Mouse (Mus musculus): ENCODE results near the gene Phf20.
A peak's percentile ranks its signal among the peaks of the same experiment; 100 is the strongest.

Gene Phf20

GRCm38 (mm10) chr2:156272553-156272952 lies 76.3 kb downstream of the Phf20 start:
- DNase-seq (ENCODE audit: low spot score in 2 of 2), result no peak

- DNase-seq (ENCODE audit: low spot score in 2 of 2), result peak; percentile 76 to 77
These were observed 82.2 kb downstream of the Phf20 start for GRCm38 (mm10) chr2:156278226-156279017.

DNA sequence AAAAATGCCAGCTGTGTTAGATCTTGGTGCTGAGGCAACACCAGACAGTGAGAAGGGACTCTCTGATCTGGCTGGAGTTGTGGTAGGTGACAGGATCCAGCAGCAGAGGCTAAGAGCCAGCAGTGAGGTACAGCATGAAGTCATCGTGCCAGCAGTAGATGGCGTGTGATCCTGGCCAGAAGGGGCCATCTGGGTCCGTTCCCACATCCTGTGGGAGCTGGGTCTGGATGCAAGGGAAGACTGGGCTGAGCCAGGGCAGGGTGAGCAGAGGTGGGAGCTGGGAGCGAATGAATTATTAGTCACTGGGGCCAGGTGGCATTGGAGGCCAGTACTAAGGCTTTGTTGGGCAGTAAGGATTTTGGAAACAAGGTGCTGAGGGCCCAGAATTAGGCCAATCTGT lies 85.0 kb downstream of the Phf20 start:
- no peak for DNase-seq (ENCODE audit: low spot score in 2 of 2)

DNA sequence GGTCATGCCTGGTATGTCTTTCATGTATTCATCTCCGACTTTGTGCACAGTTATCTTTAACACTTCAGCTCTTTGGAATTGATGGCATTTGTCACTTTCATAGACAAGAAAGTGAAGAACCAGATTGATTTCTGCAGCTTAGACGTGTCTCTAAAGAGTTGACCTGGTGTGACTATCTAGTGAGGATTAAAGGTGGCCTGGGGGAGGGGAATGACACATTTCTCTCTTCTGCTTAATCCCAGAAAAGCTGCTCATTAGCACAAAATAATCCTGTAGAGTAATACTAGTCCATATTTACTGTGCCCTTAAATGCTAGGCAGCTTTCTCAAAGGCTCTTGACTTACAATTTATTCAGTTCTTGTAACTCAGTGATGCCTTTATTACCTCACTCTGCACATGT lies 88.9 kb downstream of the Phf20 start:
- DNase-seq (ENCODE audit: low spot score in 2 of 2), result no peak

- no peak for DNase-seq (ENCODE audit: low spot score in 2 of 2)
These were observed 90.5 kb downstream of the Phf20 start for GRCm38 (mm10) chr2:156286733-156287132.

- DNase-seq (ENCODE audit: low spot score in 2 of 2), result no peak
These were observed 92.0 kb downstream of the Phf20 start for GRCm38 (mm10) chr2:156288222-156288621.

DNA sequence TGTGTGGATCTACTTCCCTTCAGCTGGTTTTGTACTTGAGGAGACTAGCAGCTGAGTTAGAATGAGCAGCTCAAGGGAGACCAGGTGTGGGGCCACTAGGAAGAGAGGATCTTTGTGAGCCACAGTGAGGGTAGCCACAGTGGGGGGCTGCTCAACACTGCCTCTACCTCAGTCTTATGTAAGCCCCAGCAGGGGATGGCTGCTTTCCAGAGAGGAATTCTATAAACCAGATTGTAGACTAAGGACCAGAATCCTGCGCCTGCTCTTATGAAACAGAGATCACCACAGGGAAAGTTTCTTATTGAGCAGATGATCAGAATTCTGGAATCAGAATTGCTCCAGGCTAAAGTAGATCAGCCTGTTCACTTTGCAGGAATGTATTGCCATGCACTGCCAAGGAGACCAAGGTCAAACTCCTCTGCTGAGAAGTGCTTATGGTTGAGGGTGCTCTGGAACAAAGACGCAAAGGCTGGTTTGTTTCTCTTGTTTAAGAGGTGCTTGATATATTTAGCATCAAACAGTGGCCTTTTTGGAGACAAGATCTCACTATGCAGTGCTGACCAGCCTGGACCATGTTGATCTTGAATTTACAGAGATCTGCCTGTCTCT lies 93.4 kb downstream of the Phf20 start:
- no peak for DNase-seq (ENCODE audit: low spot score in 2 of 2)

- DNase-seq (ENCODE audit: low spot score in 2 of 2), result no peak
These were observed 95.7 kb downstream of the Phf20 start for GRCm38 (mm10) chr2:156291998-156292397.

- DNase-seq (ENCODE audit: low spot score in 2 of 2), result no peak
These were observed 99.4 kb downstream of the Phf20 start for GRCm38 (mm10) chr2:156295601-156296063.

GRCm38 (mm10) chr2:156296190-156296589 lies 99.9 kb downstream of the Phf20 start:
- DNase-seq (ENCODE audit: low spot score in 2 of 2), result no peak

DNA sequence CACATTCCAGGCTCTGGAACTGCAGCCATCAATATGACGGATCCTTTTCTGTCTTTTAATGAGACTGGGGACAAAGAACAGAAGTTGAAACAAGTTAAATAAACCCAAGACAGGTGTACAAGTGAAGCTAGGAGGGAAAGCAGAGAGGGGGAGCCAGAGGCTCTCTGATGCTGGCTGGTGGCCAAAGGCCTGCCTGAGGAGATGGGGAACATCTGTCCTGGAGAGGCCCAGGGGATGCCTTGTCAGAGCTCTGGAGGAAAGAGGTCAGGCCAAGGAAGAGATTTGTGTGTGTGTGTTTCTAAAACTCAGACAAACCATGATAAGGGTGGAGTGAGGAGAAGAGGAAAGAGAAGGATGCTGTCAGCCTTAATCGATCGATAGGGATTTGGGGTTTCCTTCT lies 101.4 kb downstream of the Phf20 start:
- no peak for DNase-seq (ENCODE audit: low spot score in 2 of 2)

DNA sequence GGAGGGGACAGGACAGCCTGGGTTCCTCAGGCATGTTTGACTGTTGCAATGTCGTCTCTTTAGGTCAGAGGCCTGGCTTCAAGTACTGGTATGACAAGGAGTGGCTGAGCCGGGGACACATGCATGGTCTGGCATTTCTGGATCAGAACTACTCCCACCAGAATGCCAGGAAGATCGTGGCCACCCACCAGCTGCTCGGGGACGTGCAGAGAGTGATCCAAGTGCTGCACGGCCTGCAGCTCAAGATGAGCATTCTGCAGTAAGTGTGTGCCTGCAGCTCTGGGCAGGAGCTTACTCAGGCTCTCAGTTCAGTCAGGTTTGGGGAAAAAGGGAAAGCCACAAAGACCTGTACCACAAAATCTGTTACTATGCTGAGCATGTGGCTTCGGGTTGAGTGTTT lies 102.2 kb downstream of the Phf20 start:
- DNase-seq (ENCODE audit: low spot score in 2 of 2), result peak in 1 of 2 experiments; percentile 32

DNA sequence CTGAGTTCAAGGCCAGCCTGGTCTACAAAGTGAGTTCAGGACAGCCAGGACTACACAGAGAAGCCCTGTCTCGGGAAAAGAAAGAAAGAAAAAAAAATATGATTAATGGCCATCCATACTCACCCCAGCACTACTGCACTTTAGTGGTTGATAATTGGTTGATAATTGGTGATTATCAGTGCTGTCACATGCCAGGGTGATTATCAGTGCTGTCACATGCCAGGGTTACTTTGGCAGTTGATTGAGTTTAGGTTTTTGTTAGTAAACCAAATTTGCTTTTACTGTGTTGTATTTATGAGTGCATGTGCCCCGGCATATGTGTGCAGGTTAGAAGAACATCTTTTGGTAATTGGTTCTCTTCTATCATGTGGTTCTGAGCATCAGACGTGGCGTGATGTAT lies 105.8 kb downstream of the Phf20 start:
- DNase-seq (ENCODE audit: low spot score in 2 of 2), result no peak

DNA sequence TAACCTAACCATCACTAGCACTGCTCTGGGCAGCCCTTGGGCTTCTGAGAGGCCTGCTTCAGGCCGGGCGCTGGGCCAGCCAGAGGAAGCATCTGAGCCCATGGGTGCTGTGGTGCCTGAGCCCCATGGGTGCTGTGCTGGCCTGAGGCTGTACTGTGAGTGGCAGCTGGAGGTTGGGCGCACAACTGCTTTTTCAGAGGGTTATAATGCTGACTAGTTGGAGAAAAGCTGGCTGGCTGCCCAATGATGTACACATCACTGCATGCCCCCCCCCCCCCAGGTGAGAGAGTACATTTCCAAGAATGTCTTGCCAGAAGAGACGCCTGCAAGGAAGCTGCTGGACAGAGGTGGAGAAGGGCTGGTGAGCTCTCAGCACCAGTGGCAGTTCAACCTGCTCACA lies 108.1 kb downstream of the Phf20 start:
- DNase-seq (ENCODE audit: low spot score in 2 of 2), result no peak

GRCm38 (mm10) chr2:156305818-156306217 lies 109.6 kb downstream of the Phf20 start:
- no peak for DNase-seq (ENCODE audit: low spot score in 2 of 2)

GRCm38 (mm10) chr2:156307261-156307660 lies 111.0 kb downstream of the Phf20 start:
- DNase-seq (ENCODE audit: low spot score in 2 of 2), result no peak

GRCm38 (mm10) chr2:156309948-156310347 lies 113.7 kb downstream of the Phf20 start:
- no peak for DNase-seq (ENCODE audit: low spot score in 2 of 2)

- DNase-seq (ENCODE audit: low spot score in 2 of 2), result no peak
These were observed 114.2 kb downstream of the Phf20 start for GRCm38 (mm10) chr2:156310455-156310854.

DNA sequence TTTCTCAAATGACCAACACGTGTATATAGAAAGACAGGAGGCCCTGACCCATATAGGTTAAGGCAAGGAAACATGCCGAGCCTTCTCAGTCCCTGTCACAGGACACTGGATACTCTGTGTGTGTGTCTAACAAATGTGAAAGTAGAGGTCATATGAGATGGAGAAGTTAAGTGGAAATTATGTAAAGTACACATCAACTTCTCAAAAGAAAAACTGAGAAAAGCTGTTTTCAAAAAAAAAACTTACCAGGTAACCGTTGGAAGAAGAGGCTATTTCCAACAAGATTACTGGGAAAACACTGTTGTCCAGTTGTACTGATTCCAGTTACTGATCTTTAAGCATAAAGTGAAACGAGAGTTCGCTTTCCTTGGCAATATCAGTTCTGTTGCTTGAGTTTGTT lies 114.7 kb downstream of the Phf20 start:
- DNase-seq (ENCODE audit: low spot score in 2 of 2), result no peak

- DNase-seq (ENCODE audit: low spot score in 2 of 2), result no peak
These were observed 115.2 kb downstream of the Phf20 start for GRCm38 (mm10) chr2:156311441-156311840.

GRCm38 (mm10) chr2:156311841-156312291 lies 115.6 kb downstream of the Phf20 start:
- DNase-seq (ENCODE audit: low spot score in 2 of 2), result peak in 1 of 2 experiments; percentile 20

DNA sequence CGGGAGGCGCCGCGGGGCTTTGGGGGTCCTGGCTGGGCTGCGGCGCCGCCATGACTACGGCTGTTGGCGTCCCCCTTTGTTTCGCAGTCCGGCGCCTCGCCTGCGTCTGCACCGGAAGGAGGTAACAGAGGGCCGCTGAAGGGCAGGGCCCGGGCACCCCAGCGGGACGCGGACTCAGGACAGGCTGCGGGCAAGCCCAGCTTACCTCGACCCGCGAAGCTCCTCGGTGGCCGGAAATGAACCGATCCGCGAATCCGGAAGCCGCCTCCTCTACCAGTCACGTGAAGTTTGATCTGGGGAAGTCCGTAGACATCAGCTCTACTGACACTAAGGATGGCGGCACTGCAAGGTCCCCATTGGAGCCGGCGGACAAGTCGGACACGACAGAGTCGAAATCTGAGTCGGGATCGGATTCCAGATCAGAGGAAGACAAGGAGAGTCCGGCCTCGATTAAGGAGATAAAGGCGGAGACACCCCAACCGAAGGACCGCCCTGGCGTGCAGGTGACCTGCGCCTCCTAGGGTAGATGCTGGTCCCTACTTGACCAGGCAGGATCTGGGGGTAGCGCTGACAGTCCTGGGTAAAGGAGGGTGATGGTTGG lies 116.1 kb downstream of the Phf20 start, which contains the start of the genes Cnbd2 and Scand1:
Gene Cnbd2 (plus strand): TSS at position 3 of the 601 bp plus-strand sequence.
Gene Scand1 (minus strand): TSS at position 408 of the 601 bp plus-strand sequence.
- peak; percentile 78 to 79 for DNase-seq (ENCODE audit: low spot score in 2 of 2)

- DNase-seq (ENCODE audit: low spot score in 2 of 2), result no peak
These were observed 116.9 kb downstream of the Phf20 start for GRCm38 (mm10) chr2:156313153-156313552.
